Mouse (Mus musculus) stomach, postnatal 0 days (tissue): Measurements from ENCODE around the gene Dtl. TPM values are rescaled to one million over a fixed set of nuclear protein-coding genes. Genes with fewer than 3 reads are reported as not detected.

Experiments used
- ATAC-seq: fragments of 200-750 bp; cut with Nextera tagmentation; 2 replicates; pipeline ENCODE4 v1.8.0; 2017; ENCODE audit not compliant: low FRiP score, low TSS enrichment
- DNase-seq: peaks from one replicate; pipeline ENCODE4 v3.0.0-alpha.2; 2016; ENCODE audit warnings: low spot score
- H3K27ac ChIP-seq: fragments of 300-500 bp; sonication (generic); replicated peaks from 2 replicates; pipeline ENCODE4 v1.5.1; 2014; ENCODE audit warnings: mild to moderate bottlenecking, control low read depth
- H3K27me3 ChIP-seq: fragments of 300-500 bp; sonication (generic); 2 replicates; pipeline ENCODE4 v1.6.1; 2014; ENCODE audit warnings: low read length; ENCODE audit not compliant: control insufficient read depth, insufficient read depth
- H3K36me3 ChIP-seq: fragments of 300-500 bp; sonication (generic); 2 replicates; pipeline ENCODE4 v1.6.1; 2014; ENCODE audit warnings: low read length, mixed read lengths; ENCODE audit not compliant: control insufficient read depth, insufficient read depth
- H3K4me1 ChIP-seq: fragments of 300-500 bp; sonication (generic); replicated peaks from 2 replicates; pipeline ENCODE4 v1.6.1; 2014; ENCODE audit warnings: antibody characterized with exemption; ENCODE audit not compliant: control insufficient read depth, insufficient read depth
- H3K4me2 ChIP-seq: fragments of 300-500 bp; sonication (generic); replicated peaks from 2 replicates; pipeline ENCODE4 v1.6.1; 2014; ENCODE audit warnings: low read depth, mild to moderate bottlenecking, control low read depth, moderate library complexity
- H3K4me3 ChIP-seq: fragments of 300-500 bp; sonication (generic); 2 replicates; pipeline ENCODE4 v1.5.1; 2014; ENCODE audit warnings: low read depth, low read length, control low read depth
- H3K9ac ChIP-seq: fragments of 300-500 bp; sonication (generic); 2 replicates; pipeline ENCODE4 v1.6.1; 2014; ENCODE audit warnings: mild to moderate bottlenecking, low read length, control low read depth, mixed read lengths
- H3K9me3 ChIP-seq: fragments of 300-500 bp; sonication (generic); 2 replicates; pipeline ENCODE4 v1.6.1; 2016; ENCODE audit warnings: low read length; ENCODE audit not compliant: control insufficient read depth
- CTCF ChIP-seq: IDR thresholded peaks from 2 replicates; pipeline ENCODE4 v1.5.1; 2016; ENCODE audit warnings: antibody characterized with exemption, low read depth, mild to moderate bottlenecking, moderate library complexity
- EP300 ChIP-seq: optimal IDR thresholded peaks from 2 replicates; pipeline ENCODE3; 2016; ENCODE audit warnings: antibody characterized with exemption
- WGBS: fragments of 180-500 bp; shearing (Covaris S2); extraction: QIAGEN DNeasy Blood & Tissue Kit; methylation state at CpG from one replicate; pipeline ENCODE4 v1.1.7; 2014; 5-methylcytosine and 5-hydroxymethylcytosine counted together
- polyA plus RNA-seq: library from polyadenylated mRNA; unstranded; fragments of >200 nt; fragmentation: Nextera tagmentation; extraction: Ambion mirVana; gene quantifications from 2 replicates; pipeline ENCODE4 v1.2.1, GENCODE M21; 2015

Gene Dtl
- polyA plus RNA-seq, 1 experiment from 2014 or later, result 7.5 TPM

DNA sequence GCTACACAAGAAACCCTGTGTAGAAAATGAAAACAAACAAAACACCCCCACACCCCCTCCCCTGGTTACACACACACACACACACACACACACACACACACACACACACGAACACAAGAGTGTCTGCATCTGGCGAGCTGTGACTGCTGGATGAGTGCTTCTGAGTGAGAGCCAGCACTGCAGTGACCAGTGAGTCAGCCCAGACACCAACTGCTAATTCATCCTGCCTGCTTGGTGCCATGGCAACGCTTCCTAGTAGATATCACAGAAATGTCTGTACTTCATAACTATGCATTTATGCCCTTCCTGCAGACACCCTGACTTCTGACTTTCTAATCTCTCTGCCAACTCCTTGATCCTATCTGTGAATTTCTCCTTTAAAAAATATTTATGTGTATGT lies 48.3 kb downstream of the Dtl start:
- 54% methylated on average over 3 of the region's 3 CpGs for WGBS

DNA sequence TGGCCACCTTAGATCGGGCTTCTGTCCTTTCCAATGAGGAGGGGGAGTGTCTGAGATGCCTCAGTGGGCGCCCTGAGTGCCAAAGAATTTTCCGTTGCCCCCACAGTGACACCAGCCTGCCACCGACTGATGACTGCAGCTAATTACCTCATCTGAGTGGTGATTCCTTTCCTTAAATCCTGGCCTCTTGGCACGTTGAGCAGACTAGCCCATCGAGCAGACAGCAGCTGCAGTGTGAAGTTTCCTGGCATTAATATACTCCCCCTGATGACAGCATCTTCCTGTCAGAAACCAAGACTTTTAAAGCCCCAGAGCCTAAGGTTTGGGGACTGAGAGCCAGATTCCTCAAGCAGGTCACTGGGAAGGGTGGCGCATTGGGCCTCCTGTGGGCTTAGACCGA lies 53.9 kb downstream of the Dtl start:
- no peak for ATAC-seq
- no peaks in the 10 kb centered on the region for H3K4me1 ChIP-seq
- H3K27ac ChIP-seq, result no peak overlapping the region
- H3K4me2 ChIP-seq, result no peak overlapping the region
- WGBS, result 67% methylated on average over 8 of the region's 8 CpGs
- no peak overlapping the region for H3K9ac ChIP-seq
- H3K4me3 ChIP-seq, result no peak overlapping the region
- H3K27me3 ChIP-seq, result no peaks in the 10 kb centered on the region
- H3K36me3 ChIP-seq, result no peaks in the 10 kb centered on the region
- TF ChIP-seq CTCF, result no peak
- no peak for TF ChIP-seq EP300
- DNase-seq, result no peak
- no peaks in the 10 kb centered on the region for H3K9me3 ChIP-seq

More for the DNA sequence above, 48.3 kb downstream of the Dtl start:
- no peaks in the 10 kb centered on the region for H3K27me3 ChIP-seq
- TF ChIP-seq EP300 (no peak), CTCF (no peak)
- H3K4me2 ChIP-seq, result no peak overlapping the region
- no peak for DNase-seq
- no peaks in the 10 kb centered on the region for H3K36me3 ChIP-seq
- no peaks in the 10 kb centered on the region for H3K9me3 ChIP-seq
- no peak for ATAC-seq
- H3K27ac ChIP-seq, result no peak overlapping the region
- H3K4me3 ChIP-seq, result no peak overlapping the region
- no peaks in the 10 kb centered on the region for H3K4me1 ChIP-seq
- no peak overlapping the region for H3K9ac ChIP-seq

DNA sequence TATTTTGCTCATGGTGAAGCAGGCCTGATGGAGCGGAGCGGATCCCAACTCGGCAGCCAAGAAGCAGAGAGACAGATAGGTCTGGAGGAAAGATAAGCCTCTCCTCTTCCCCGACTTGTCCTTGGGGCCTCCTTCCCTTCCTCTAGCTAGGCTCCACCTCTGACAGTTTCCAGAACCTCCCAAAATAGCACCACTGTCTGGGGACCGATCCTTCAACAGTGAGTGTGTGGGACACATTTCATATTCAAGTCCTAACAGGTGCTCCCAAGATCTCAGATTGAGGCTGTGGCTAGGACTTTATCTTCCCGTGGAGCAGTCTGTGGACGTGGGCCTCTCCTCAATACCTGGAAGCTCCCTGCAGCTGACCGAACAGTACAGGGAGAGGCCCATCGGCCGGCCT lies 54.7 kb downstream of the Dtl start:
- no peak overlapping the region for H3K27ac ChIP-seq
- H3K9me3 ChIP-seq, result no peaks in the 10 kb centered on the region
- 73% methylated on average over 10 of the region's 10 CpGs for WGBS
- TF ChIP-seq EP300, result no peak
- TF ChIP-seq CTCF, result no peak
- H3K4me2 ChIP-seq, result no peak overlapping the region
- H3K4me1 ChIP-seq, result no peaks in the 10 kb centered on the region
- no peaks in the 10 kb centered on the region for H3K27me3 ChIP-seq
- DNase-seq (no peak), ATAC-seq (no peak)
- H3K36me3 ChIP-seq, result no peaks in the 10 kb centered on the region
- H3K9ac ChIP-seq, result no peak overlapping the region
- H3K4me3 ChIP-seq, result no peak overlapping the region

DNA sequence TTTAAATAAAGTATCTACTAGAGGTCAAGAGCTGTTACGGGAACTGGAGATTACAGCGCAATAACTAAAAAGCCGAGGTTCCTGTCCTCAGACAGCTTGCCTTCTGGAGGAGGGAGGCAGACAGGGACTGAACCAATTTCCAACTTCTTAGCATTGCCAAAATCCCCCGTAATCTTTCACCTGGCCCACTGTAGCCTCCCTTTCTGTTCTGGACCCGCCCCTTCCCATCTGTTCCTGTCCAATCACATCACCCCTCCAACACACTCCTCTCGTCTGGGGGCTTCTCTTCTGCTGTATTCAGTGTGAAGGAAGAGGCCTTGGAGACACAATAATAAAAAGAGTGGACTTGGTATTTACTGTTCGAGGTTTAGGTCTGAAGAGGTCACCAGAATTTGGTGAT lies 55.1 kb downstream of the Dtl start:
- no peaks in the 10 kb centered on the region for H3K27me3 ChIP-seq
- no peaks in the 10 kb centered on the region for H3K36me3 ChIP-seq
- no peak overlapping the region for H3K4me3 ChIP-seq
- 79% methylated on average over 7 of the region's 7 CpGs for WGBS
- H3K4me1 ChIP-seq, result no peaks in the 10 kb centered on the region
- ATAC-seq (no peak), DNase-seq (no peak)
- no peaks in the 10 kb centered on the region for H3K9me3 ChIP-seq
- no peak overlapping the region for H3K9ac ChIP-seq
- no peak overlapping the region for H3K4me2 ChIP-seq
- no peak for TF ChIP-seq EP300
- TF ChIP-seq CTCF, result no peak
- no peak overlapping the region for H3K27ac ChIP-seq

DNA sequence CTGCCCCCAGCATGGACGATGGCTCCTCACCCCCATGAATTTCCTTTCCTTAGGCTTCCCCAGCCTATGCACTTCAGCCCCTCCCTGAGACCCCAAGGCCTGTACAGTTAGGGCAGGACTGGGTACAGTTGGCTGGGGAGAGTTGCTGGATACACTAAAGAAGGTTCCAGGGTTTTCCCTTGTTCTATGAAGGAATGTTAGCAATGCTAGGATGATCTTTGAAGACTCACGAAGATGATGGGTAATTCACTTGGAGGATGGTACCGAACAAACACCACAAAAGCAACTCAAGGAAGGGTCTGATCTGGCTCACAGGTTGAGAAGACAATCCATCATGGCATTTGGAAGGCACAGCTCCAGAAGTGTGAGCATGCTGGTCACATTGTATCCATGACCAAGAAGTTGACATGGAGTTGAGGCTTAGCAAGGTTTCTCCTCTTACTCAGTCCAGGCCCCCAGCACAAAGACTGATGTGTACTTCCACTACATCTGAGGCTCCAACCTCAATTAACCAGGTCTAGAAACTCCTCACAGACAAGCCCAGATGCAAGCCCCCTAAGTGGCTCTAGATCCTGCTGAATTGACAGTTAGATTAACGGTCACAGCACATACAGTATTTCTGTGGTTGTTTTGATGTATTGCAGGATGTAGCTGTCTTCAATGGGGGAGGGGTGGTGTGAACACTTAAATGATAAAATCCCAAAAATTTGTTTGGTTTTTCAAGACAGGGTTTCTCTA lies 55.8 kb downstream of the Dtl start:
- WGBS, result 95% methylated on average over 4 of the region's 4 CpGs
- ATAC-seq (no peak), DNase-seq (no peak)
- Histone ChIP-seq H3K9ac (no peak overlapping the region), H3K4me3 (no peak overlapping the region), H3K27me3 (no peaks in the 10 kb centered on the region), H3K4me2 (no peak overlapping the region), H3K36me3 (no peaks in the 10 kb centered on the region), H3K4me1 (no peaks in the 10 kb centered on the region), H3K9me3 (no peaks in the 10 kb centered on the region), H3K27ac (no peak overlapping the region)
- no peak for TF ChIP-seq CTCF
- TF ChIP-seq EP300, result no peak

DNA sequence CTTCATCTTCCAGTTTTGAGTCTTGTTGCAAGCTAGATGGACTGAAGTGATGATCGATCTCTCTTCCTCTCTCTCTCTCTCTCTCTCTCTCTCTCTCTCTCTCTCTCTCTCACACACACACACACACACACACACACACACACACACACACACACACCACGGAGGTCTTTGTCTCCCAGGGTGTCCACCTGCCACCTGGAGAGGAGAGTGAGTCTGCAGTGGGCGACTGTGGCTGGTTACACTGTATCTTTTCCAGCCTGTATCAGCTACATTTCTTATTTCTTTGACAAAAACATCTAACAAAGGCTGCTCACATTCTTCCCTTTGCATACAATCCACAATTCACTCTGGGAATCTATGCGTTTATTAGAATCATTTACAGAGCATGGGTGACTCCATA lies 56.4 kb downstream of the Dtl start:
- no peaks in the 10 kb centered on the region for H3K4me1 ChIP-seq
- H3K27me3 ChIP-seq, result no peaks in the 10 kb centered on the region
- no peak overlapping the region for H3K9ac ChIP-seq
- no peaks in the 10 kb centered on the region for H3K9me3 ChIP-seq
- no peak for TF ChIP-seq CTCF
- no peak for TF ChIP-seq EP300
- H3K36me3 ChIP-seq, result no peaks in the 10 kb centered on the region
- no peak overlapping the region for H3K4me3 ChIP-seq
- DNase-seq, result no peak
- no peak for ATAC-seq
- H3K27ac ChIP-seq, result no peak overlapping the region
- H3K4me2 ChIP-seq, result no peak overlapping the region
- 79% methylated on average over 4 of the region's 4 CpGs for WGBS
